ENCODE assay signal across 9 mouse cellular contexts in genomic region chr9:72954746-72955145, GRCm38 (mm10). TPM values are rescaled to one million over a fixed set of nuclear protein-coding genes. Genes with fewer than 3 reads are reported as not detected.
DNase-seq lines count a peak whose midpoint lies in the region; ATAC-seq and TF ChIP-seq lines count a peak whose summit lies in the region.
"Had no signal": no experiment of that assay in that cellular context is flagged by ENCODE, and none has a peak within 500 bp of the region (broad histone marks: within the 10 kb centered on the region; RNA-seq: fewer than 3 reads in every experiment).

No protein-coding gene starts in this region.

- TF ChIP-seq CTCF in E14TG2a.4 (conservative IDR thresholded peaks at IDR 0.05; ENCODE audit: low read length), result peak; percentile 63

- no peak overlapping the region for H3K4me2 ChIP-seq in kidney, embryonic 15.5 days
- H3K4me2 ChIP-seq: heart, embryonic 15.5 days had no signal

- H3K9me3 ChIP-seq in kidney, embryonic 15.5 days (replicated peaks), result no peaks in the 10 kb centered on the region
- H3K9me3 ChIP-seq in E14TG2a.4 (ENCODE audit: low read length), result no peaks in the 10 kb centered on the region
- H3K9me3 ChIP-seq: heart, embryonic 15.5 days had no signal

- H3K9ac ChIP-seq in kidney, embryonic 15.5 days, result no peak overlapping the region
- H3K9ac ChIP-seq: heart, embryonic 15.5 days had no signal

- intact Hi-C loops in gastrocnemius, postnatal 36 days (cut with DNase I), result loop anchor here (5.0 kb wide), 1 partner anchor 62 kb away; no protein-coding TSS in a partner anchor

- peaks cover 8% of the 10 kb centered on the region for H3K4me1 ChIP-seq in kidney, embryonic 15.5 days
- peaks cover 20% of the 10 kb centered on the region for H3K4me1 ChIP-seq in E14TG2a.4 (replicated peaks; ENCODE audit: low read depth, low read length)

- H3K4me3 ChIP-seq in kidney, embryonic 15.5 days (replicated peaks), result no peak overlapping the region
- H3K4me3 ChIP-seq in E14TG2a.4 (replicated peaks; ENCODE audit: low read length), result no peak overlapping the region
- H3K4me3 ChIP-seq: heart, embryonic 15.5 days had no signal

- H3K27ac ChIP-seq in kidney, embryonic 15.5 days, result no peak overlapping the region
- H3K27ac ChIP-seq: heart, embryonic 15.5 days; macrophage had no signal

- H3K36me3 ChIP-seq in kidney, embryonic 15.5 days, result no peaks in the 10 kb centered on the region
- no peaks in the 10 kb centered on the region for H3K36me3 ChIP-seq in E14TG2a.4 (ENCODE audit: insufficient read depth, low read length)
- H3K36me3 ChIP-seq: heart, embryonic 15.5 days had no signal

- no peak for ATAC-seq in kidney, embryonic 15.5 days (replicated peaks; ENCODE audit: low FRiP score)
- ATAC-seq in megakaryocyte, adult 5-6 weeks (ENCODE audit: poor library complexity, severe bottlenecking), result no peak

- 48% methylated on average over 2 of the region's 2 CpGs for WGBS in kidney, embryonic 15.5 days

- DNase-seq in kidney, adult 18-20 months, result peak; percentile 14
- DNase-seq in adrenal gland, postnatal 14 days, result peak; percentile 55
- DNase-seq in lung, postnatal 14 days, result peak; percentile 31
- DNase-seq in gastrocnemius, postnatal 36 days, result no peak

- H3K27me3 ChIP-seq in kidney, embryonic 15.5 days, result no peaks in the 10 kb centered on the region
- H3K27me3 ChIP-seq in E14TG2a.4 (ENCODE audit: insufficient read depth, low read length), result no peaks in the 10 kb centered on the region
- H3K27me3 ChIP-seq: heart, embryonic 15.5 days had no signal

RNA-seq across cellular contexts. Expression of gene Dyx1c1, which starts 3.8 kb away (rescaled TPM):
- 1.9 and 2.8 TPM in 2 replicates for polyA plus RNA-seq in kidney, embryonic 15.5 days (2015; fragmentation: Nextera tagmentation; extraction: Ambion mirVana)
- 0.78 and 1.1 TPM in 2 replicates for total RNA-seq in adrenal gland, postnatal 14 days (2021)
- total RNA-seq in gastrocnemius, postnatal 36 days (2021), result under 1 TPM; 0.64 to 0.72 TPM
- total RNA-seq in megakaryocyte, adult 5-6 weeks (2015), result 0.25 and 0.68 TPM in 2 replicates
- total RNA-seq in megakaryocyte, adult 5-6 weeks (2017), result 0.18 and 0.33 TPM in 2 replicates

RNA-seq across cellular contexts. Expression of gene Gm44503, which starts 3.9 kb away (rescaled TPM):
- polyA plus RNA-seq in kidney, embryonic 15.5 days (2015; fragmentation: Nextera tagmentation; extraction: Ambion mirVana), result not detected in 2 replicates
- total RNA-seq in adrenal gland, postnatal 14 days (2021), result not detected in 2 replicates
- under 1 TPM in 1 of 2 experiments, not detected in 1; 0.17 TPM for total RNA-seq in gastrocnemius, postnatal 36 days (2021)
- not detected in 2 replicates for total RNA-seq in megakaryocyte, adult 5-6 weeks (2015)
- not detected in 2 replicates for total RNA-seq in megakaryocyte, adult 5-6 weeks (2017)
- polyA plus RNA-seq: heart, embryonic 15.5 days; macrophage had no signal

RNA-seq across cellular contexts. Expression of gene Pygo1, which starts 29.3 kb away (rescaled TPM):
- 5.4 TPM in 2 replicates for polyA plus RNA-seq in kidney, embryonic 15.5 days (2015; fragmentation: Nextera tagmentation; extraction: Ambion mirVana)
- total RNA-seq in adrenal gland, postnatal 14 days (2021), result 3.0 and 3.4 TPM in 2 replicates
- 10 to 100 TPM in 1 of 2 experiments, 1 to 10 TPM in 1; 6.4 to 10.2 TPM for total RNA-seq in gastrocnemius, postnatal 36 days (2021)
- total RNA-seq in megakaryocyte, adult 5-6 weeks (2015), result not detected in 2 replicates
- not detected in 2 replicates for total RNA-seq in megakaryocyte, adult 5-6 weeks (2017)
- polyA plus RNA-seq: macrophage had no signal

RNA-seq across cellular contexts. Expression of gene Ccpg1os, which starts 30.4 kb away (rescaled TPM):
- polyA plus RNA-seq in kidney, embryonic 15.5 days (2015; fragmentation: Nextera tagmentation; extraction: Ambion mirVana), result 20.6 and 22.8 TPM in 2 replicates
- total RNA-seq in adrenal gland, postnatal 14 days (2021), result 11.6 and 13.3 TPM in 2 replicates
- total RNA-seq in gastrocnemius, postnatal 36 days (2021), result 10 to 100 TPM in 1 of 2 experiments, 1 to 10 TPM in 1; 9.1 to 10.8 TPM
- 1.7 and 2.4 TPM in 2 replicates for total RNA-seq in megakaryocyte, adult 5-6 weeks (2015)
- 1.1 and 4.9 TPM in 2 replicates for total RNA-seq in megakaryocyte, adult 5-6 weeks (2017)

RNA-seq across cellular contexts. Expression of gene Ccpg1, which starts 30.5 kb away (rescaled TPM):
- polyA plus RNA-seq in kidney, embryonic 15.5 days (2015; fragmentation: Nextera tagmentation; extraction: Ambion mirVana), result 34.7 and 36.6 TPM in 2 replicates
- total RNA-seq in adrenal gland, postnatal 14 days (2021), result 92.7 and 97.7 TPM in 2 replicates
- total RNA-seq in gastrocnemius, postnatal 36 days (2021), result 10 to 100 TPM; 52.8 to 65.1 TPM
- 74.2 and 85.3 TPM in 2 replicates for total RNA-seq in megakaryocyte, adult 5-6 weeks (2015)
- 168 and 169 TPM in 2 replicates for total RNA-seq in megakaryocyte, adult 5-6 weeks (2017)

Comparison
In these comparisons a context has a peak if more than half of its experiments do, and no peak if none do; other contexts are left out.
1. DNase-seq: peak in kidney, adult 18-20 months (single experiment), adrenal gland, postnatal 14 days (single experiment) and lung, postnatal 14 days (single experiment); none in gastrocnemius, postnatal 36 days (0 of 2).